Mouse (Mus musculus) kidney, adult 9 months (tissue): ENCODE data around the gene B4galt2.

Experiments
- DNase-seq: peaks from one replicate; pipeline ENCODE4 v3.0.0; 2022

Gene B4galt2

GRCm38 (mm10) chr4:117831920-117832691, 51.2 kb downstream of the B4galt2 start:
- DNase-seq: peak; percentile 78

- DNase-seq: no peak
These were observed 51.8 kb downstream of the B4galt2 start for GRCm38 (mm10) chr4:117831499-117831898.

- DNase-seq: no peak
These were observed 52.5 kb downstream of the B4galt2 start for GRCm38 (mm10) chr4:117830801-117831200.

GRCm38 (mm10) chr4:117830124-117830551, 53.1 kb downstream of the B4galt2 start:
- DNase-seq: peak; percentile 67

GRCm38 (mm10) chr4:117829260-117830123, 53.8 kb downstream of the B4galt2 start:
- DNase-seq: peak; percentile 86

- no peak for DNase-seq
These were observed 54.6 kb downstream of the B4galt2 start for GRCm38 (mm10) chr4:117828572-117829145.
